Mouse (Mus musculus) liver (tissue): ENCODE results near the gene Coq7.

Experiments used
- DNase-seq: peaks from one replicate; pipeline ENCODE4 v3.0.0-alpha.2; 2020; ENCODE audit warnings: mixed read lengths

Gene Coq7

GRCm38 (mm10) chr7:118533178-118533578, at the start of gene Coq7:
TSS of gene Coq7 (minus strand) at chr7:118533356.
- DNase-seq = peak; percentile 93

GRCm38 (mm10) chr7:118579938-118580337, 46.8 kb upstream of the Coq7 start:
- DNase-seq = no peak

- no peak for DNase-seq
These were observed 45.1 kb upstream of the Coq7 start for GRCm38 (mm10) chr7:118578269-118578668.

GRCm38 (mm10) chr7:118572039-118572438, 38.9 kb upstream of the Coq7 start:
- DNase-seq = no peak

GRCm38 (mm10) chr7:118571350-118571749, 38.2 kb upstream of the Coq7 start:
- DNase-seq = no peak

- no peak for DNase-seq
These were observed 36.0 kb upstream of the Coq7 start for GRCm38 (mm10) chr7:118569121-118569543.

- DNase-seq = no peak
These were observed 21.1 kb upstream of the Coq7 start for GRCm38 (mm10) chr7:118554290-118554689.

- DNase-seq = no peak
These were observed 20.7 kb upstream of the Coq7 start for GRCm38 (mm10) chr7:118553881-118554280.

GRCm38 (mm10) chr7:118547451-118547850, 14.3 kb upstream of the Coq7 start:
- no peak for DNase-seq

GRCm38 (mm10) chr7:118544128-118544527, 11.0 kb upstream of the Coq7 start:
- no peak for DNase-seq

- no peak for DNase-seq
These were observed 1.9 kb upstream of the Coq7 start for GRCm38 (mm10) chr7:118535076-118535475.

- no peak for DNase-seq
These were observed 1.2 kb upstream of the Coq7 start for GRCm38 (mm10) chr7:118534326-118534725.

GRCm38 (mm10) chr7:118532519-118533177, 508 bp downstream of the Coq7 start:
- peak; percentile 95 for DNase-seq

- DNase-seq = no peak
These were observed 6.2 kb downstream of the Coq7 start for GRCm38 (mm10) chr7:118526967-118527366.

GRCm38 (mm10) chr7:118522077-118522476, 11.1 kb downstream of the Coq7 start:
- DNase-seq = no peak

GRCm38 (mm10) chr7:118519661-118520060, 13.5 kb downstream of the Coq7 start:
- DNase-seq = no peak

GRCm38 (mm10) chr7:118518687-118519086, 14.5 kb downstream of the Coq7 start:
- DNase-seq = peak; percentile 71

- DNase-seq = peak; percentile 39
These were observed 15.3 kb downstream of the Coq7 start for GRCm38 (mm10) chr7:118517819-118518218.

- no peak for DNase-seq
These were observed 24.6 kb downstream of the Coq7 start for GRCm38 (mm10) chr7:118508556-118508955.

- DNase-seq = no peak
These were observed 29.3 kb downstream of the Coq7 start for GRCm38 (mm10) chr7:118503844-118504243.

- no peak for DNase-seq
These were observed 30.8 kb downstream of the Coq7 start for GRCm38 (mm10) chr7:118502333-118502732.

- DNase-seq = no peak
These were observed 33.2 kb downstream of the Coq7 start for GRCm38 (mm10) chr7:118499784-118500435.

GRCm38 (mm10) chr7:118498984-118499783, 34.0 kb downstream of the Coq7 start:
- no peak for DNase-seq
